Mouse (Mus musculus) CH12F3 (cell line): Measurements from ENCODE around the gene Sf3a2.

Source experiments
- in situ Hi-C: fragments of 300-500 bp; cut with MboI; formaldehyde crosslinking; loops from 2 replicates; pipeline ENCODE4 v1.14.3; 2020; ENCODE audit warnings: low sequenced_read_pairs

Gene Sf3a2

GRCm38 (mm10) chr10:80774981-80775380 lies 23.0 kb upstream of the Sf3a2 start:
- in situ Hi-C loops: no loop called here

GRCm38 (mm10) chr10:80775731-80776130 lies 22.3 kb upstream of the Sf3a2 start:
- in situ Hi-C loops: no loop called here

GRCm38 (mm10) chr10:80776358-80776869 lies 21.6 kb upstream of the Sf3a2 start:
- in situ Hi-C loops: no loop called here

GRCm38 (mm10) chr10:80777123-80777522 lies 20.9 kb upstream of the Sf3a2 start:
- in situ Hi-C loops: no loop called here

GRCm38 (mm10) chr10:80779565-80779964 lies 18.4 kb upstream of the Sf3a2 start:
- in situ Hi-C loops: no loop called here

- in situ Hi-C loops: no loop called here
Observed at GRCm38 (mm10) chr10:80784302-80784701, 13.7 kb upstream of the Sf3a2 start.

GRCm38 (mm10) chr10:80784871-80785270 lies 13.1 kb upstream of the Sf3a2 start:
- in situ Hi-C loops: no loop called here

- in situ Hi-C loops: no loop called here
Observed at GRCm38 (mm10) chr10:80785963-80786362, 12.0 kb upstream of the Sf3a2 start.

GRCm38 (mm10) chr10:80787517-80787916 lies 10.5 kb upstream of the Sf3a2 start:
- in situ Hi-C loops: no loop called here

- in situ Hi-C loops: no loop called here
Observed at GRCm38 (mm10) chr10:80790761-80791404, 7.1 kb upstream of the Sf3a2 start.

GRCm38 (mm10) chr10:80791476-80792174 lies 6.4 kb upstream of the Sf3a2 start:
- in situ Hi-C loops: no loop called here

GRCm38 (mm10) chr10:80792175-80793032 lies 5.6 kb upstream of the Sf3a2 start:
- in situ Hi-C loops: no loop called here

GRCm38 (mm10) chr10:80793033-80793784 lies 4.8 kb upstream of the Sf3a2 start:
- in situ Hi-C loops: no loop called here

- in situ Hi-C loops: no loop called here
Observed at GRCm38 (mm10) chr10:80793803-80794202, 4.2 kb upstream of the Sf3a2 start.

GRCm38 (mm10) chr10:80794750-80795149 lies 3.2 kb upstream of the Sf3a2 start:
- in situ Hi-C loops: no loop called here

- in situ Hi-C loops: no loop called here
Observed at GRCm38 (mm10) chr10:80796307-80796848, 1.6 kb upstream of the Sf3a2 start.

- in situ Hi-C loops: no loop called here
Observed at GRCm38 (mm10) chr10:80797186-80798149, 530 bp upstream of the Sf3a2 start.

- in situ Hi-C loops: no loop called here
Observed at GRCm38 (mm10) chr10:80799070-80799566, 1.1 kb downstream of the Sf3a2 start.
